Mouse (Mus musculus): Measurements from ENCODE around the gene Sult2b1.

DNA sequence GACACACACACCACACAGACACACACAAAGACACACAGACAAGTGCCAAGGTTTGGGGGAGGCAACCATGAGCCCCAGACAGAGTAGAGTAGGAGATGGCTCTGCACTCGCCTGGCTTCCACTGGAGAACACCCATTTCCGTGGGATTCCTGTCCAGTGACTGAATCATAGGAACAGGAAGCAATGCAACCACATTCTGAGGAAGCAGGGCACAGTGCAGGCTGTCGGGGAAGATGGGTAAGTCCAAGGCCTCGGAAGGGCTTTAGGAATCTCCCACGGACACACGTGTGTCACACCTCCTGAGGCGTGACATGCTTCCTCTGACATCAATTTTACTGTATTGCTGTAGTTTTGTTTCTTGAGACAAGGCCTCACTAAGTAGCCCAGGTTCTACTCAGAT lies 36.4 kb downstream of the Sult2b1 start:
- TF ChIP-seq GATA1 (IDR thresholded peaks at IDR 0.05; ENCODE audit: low read length) (no peak), TAL1 (IDR thresholded peaks at IDR 0.05; ENCODE audit: low read length) (no peak)
